Mouse (Mus musculus): ENCODE results near the gene Prx.
"Not testable (repeated sequence)": the region's sequence is repeated elsewhere in the genome, so short reads cannot be mapped to it uniquely, and the experiment has no call there.

The Prx gene

DNA sequence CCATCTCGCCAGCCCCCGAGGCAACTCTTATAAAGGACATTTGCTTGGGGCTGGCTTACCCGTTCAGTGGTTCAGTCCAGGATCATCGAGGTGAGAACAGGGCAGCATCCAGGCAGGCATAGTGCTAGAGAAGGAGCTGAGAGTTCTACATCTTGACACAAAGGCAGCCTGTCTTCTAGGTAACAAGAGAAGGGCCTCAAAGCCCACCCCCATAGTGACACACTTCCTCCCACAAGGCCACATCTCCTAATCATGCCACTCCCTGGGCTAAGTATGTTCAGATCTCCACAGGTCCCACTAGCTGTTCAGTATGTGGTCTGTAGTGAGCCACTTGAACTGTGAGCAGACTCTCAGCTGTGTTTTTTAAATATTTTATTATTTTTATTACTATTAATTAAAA lies 15.3 kb upstream of the Prx start:
- DNase-seq (ENCODE audit: low spot score), result no peak

DNA sequence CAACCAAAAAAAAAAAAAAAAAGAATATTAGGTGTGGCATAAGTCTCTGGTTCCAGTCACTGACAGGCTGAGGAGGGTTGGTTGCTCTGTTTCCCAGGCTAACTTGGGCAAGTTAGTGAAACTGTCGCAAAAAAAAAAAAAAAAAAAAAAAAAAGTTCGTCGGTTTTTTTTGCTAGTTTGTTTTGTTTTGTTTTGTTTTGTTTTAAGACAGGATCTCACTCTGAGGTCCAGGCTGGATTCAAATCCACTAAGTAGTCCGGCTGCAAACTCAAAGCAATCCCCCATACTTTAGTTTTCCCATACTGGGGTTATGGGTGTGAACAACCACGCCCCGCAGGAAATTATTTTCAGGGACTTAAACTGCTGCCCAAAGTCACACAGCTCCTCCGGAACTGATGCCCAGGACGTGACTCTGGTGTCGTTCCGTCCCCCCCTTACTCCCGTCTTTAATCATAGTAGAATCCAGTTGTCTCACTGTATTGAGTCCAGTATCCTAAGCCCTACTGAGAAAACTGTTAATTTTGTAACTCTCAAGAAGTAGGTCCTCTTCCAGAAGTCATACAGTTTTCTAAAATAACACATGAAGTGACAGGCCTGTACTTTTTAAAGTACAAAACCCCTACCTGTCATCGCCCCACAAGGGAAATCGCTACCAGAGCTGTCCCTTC lies 12.9 kb upstream of the Prx start:
- DNase-seq (ENCODE audit: low spot score), result no peak

DNA sequence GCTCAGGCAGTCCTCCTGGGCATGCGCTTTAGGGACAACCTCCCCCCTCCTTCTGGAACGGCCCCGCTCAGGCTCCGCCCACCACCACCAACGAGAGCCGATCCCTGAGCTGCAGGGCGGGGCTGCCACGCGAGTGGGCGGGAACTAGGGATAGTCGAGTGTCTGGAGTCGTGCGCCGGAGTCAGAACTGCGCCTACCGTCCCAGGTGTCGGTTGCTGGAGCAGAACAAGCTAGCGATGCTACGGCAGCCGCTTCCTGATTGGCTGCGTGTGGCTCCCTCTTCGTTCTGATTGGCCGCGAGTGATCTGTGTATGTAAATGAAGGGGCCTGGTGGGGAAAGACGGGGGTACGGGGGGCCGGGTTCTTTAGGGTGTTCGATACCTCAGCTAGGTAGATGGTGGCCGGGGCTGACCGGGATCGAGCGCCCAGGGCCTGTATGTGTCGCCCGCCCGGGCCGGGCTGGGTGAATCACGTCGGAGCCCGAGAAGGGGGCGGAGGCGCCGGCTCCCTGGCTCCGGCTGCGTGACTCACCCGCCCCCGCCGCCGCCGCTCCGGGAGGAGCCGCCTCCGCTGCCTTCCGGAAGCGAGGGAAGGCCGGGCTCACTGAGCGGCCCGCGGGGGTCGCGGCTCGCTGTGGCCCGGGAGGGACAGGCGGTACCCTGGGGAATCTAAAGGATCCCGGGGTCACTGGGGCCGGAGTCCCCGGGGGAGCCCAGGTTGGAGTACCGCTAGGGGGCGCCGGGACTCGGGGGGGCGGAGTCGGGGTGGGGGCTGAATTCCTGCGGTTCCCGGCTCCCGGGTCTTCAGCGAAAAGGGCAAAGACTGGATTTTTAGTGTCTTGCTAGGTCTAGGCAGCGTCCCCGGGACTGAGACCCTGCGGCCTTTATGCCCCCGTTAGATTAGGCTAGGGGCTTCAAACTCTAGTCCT lies 12.1 kb upstream of the Prx start, which contains the start of gene Sertad1:
Gene Sertad1 (plus strand): TSS at position 141 of the 928 bp plus-strand sequence.
- peak; percentile 99 for DNase-seq (ENCODE audit: low spot score)

DNA sequence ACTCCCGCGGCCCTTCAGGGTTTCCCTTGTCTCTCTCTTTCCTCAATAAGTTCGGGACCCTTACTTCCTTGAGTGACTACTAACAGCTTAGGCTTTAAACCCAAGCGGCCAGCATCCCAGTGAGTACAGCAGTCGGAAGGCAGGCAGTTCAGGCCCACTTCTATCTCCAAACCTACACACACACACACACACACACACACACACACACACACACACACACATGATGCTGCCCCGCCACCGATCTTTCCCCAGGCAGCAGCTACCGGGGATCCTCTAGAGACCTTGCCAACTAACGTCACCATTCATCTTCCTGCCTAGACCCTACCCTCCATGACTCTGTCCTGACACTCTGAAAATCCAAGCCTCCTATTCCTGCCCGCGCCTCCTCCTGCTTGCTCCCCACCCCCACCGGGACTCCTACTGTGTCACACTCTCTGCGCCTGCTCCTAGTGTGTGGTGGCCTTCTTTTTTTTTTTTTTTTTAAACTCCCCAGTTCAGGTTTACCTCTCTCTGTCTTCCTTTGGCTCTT lies 11.3 kb upstream of the Prx start:
- DNase-seq (ENCODE audit: low spot score), result no peak

DNA sequence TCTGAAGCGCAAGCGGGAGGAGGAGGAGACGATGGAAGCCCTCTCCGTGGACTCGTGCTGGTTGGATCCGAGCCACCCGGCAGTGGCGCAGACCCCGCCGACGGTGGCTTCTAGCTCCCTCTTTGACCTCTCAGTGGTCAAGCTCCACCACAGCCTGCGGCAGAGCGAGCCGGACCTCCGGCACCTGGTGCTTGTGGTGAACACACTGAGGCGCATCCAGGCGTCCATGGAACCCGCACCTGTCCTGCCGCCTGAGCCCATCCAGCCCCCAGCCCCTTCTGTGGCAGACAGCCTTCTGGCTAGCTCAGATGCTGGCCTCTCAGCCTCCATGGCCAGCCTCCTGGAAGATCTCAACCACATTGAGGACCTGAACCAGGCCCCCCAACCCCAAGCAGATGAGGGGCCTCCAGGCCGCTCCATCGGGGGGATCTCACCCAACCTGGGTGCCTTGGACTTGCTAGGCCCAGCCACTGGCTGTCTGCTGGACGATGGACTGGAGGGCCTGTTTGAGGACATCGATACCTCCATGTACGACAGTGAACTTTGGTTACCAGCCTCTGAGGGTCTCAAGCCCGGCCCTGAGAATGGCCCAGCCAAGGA lies 9.8 kb upstream of the Prx start:
- no peak for DNase-seq (ENCODE audit: low spot score)

DNA sequence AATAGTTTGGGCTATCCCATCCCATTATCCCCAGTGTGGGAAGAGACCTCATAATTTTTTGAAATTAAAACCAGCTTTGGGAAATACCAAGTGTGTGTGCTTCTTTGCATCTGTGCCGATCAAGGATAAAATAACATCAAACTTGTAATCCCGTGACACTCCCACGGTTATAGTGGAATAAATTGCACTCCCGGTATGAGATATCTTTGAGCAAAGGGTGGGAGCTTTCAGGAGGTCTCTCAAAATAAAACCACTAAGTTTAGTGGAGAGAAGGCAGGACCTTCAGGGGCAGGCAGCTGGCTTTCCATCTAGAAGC lies 8.9 kb upstream of the Prx start:
- DNase-seq (ENCODE audit: low spot score), result no peak

DNA sequence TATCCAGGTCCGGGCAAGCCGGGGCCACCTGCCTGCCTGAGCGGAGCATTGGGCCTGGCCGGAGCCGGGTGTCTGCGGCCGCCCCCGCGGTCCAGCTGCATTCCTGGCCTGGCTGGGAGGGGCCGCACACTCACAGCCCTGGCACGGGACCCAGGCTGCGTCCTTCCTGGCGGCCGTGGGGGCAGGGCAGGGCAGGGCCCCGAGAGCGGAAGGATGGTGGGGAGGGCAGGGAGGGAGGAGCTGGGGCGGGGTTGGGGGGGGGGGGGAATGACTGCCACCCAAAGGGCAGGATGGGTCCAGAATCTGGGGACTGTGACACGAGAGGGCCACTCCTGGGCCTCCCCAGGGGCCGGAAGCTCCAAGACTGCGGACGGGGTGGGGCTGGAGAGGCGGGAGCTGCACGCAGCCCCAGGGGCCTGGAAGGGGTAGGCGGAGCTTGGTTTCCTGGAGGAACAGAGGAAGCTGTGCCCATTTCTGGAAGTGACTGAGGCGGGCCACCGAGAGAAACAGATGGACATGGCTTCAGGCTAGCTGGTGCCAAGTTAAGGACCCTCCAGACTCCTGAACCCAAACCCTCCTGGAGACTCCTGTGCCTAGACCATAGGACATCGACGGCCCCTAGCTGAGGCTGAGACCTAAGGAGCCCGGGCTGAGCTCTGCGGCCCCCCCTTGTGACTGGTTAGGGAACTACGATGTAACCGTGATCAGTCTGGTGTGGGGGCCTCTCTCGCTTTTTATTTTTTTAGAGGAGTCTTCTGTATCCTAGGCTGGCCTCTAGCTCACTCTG lies 8.4 kb upstream of the Prx start:
- peak; percentile 78 for DNase-seq (ENCODE audit: low spot score)

DNA sequence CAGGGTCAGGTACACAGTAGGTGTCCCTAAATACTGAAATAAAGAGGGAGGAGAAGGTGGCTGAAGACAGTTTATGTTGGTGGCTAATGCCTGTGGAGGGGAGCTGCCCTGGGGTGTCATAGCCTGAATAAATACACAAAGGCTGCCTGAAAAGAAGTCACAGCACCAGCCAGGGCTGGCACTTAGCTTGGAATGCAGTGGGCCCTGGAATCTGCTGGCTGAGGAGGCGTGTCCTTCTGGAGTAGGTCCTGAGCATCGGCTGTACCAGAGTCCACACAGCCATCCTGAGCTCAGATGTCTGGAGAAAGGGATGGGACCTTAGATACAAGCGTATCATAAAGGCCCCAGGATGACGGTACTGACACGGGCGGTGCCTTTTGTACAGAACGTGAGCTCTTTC lies 7.3 kb upstream of the Prx start:
- no peak for DNase-seq (ENCODE audit: low spot score)

DNA sequence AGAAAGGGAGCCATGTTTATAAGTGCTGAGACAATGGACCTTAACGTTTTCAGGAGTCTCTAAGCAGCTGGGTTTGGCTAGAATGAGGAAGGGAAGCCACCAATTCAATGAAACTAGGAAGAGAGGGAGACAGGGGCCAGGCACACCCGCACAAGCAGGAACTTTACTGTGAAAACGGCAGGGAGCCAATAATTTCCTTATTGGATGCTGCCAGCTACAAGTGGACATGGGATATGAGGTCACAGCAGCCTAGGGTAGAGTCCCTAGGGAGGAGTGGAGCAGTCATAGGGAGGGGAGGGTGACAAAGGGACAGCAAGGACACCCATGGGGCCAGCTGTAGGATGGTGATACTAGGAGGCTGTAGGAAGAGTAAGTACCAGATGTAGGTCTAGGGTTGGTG lies 6.1 kb upstream of the Prx start:
- DNase-seq (ENCODE audit: low spot score), result no peak

DNA sequence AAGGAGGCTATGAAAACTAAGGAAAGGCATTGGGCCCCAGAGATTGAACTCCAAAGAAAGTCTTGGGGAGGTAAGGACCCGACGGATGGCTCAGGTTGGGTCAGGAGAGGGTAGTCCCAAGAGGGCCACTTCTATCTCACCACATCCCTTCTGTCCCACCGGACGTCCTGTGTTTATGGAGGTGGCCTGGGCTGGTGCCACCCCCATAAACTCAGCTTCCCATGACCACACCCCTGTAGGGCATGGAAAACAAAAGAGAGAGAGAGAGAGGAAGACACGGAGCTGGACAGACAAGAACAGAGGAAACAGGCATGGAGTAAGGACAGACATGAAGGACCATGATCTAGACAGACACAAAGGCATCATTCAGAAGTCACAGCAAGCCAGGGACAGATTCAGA lies 5.7 kb upstream of the Prx start:
- DNase-seq (ENCODE audit: low spot score), result no peak

DNA sequence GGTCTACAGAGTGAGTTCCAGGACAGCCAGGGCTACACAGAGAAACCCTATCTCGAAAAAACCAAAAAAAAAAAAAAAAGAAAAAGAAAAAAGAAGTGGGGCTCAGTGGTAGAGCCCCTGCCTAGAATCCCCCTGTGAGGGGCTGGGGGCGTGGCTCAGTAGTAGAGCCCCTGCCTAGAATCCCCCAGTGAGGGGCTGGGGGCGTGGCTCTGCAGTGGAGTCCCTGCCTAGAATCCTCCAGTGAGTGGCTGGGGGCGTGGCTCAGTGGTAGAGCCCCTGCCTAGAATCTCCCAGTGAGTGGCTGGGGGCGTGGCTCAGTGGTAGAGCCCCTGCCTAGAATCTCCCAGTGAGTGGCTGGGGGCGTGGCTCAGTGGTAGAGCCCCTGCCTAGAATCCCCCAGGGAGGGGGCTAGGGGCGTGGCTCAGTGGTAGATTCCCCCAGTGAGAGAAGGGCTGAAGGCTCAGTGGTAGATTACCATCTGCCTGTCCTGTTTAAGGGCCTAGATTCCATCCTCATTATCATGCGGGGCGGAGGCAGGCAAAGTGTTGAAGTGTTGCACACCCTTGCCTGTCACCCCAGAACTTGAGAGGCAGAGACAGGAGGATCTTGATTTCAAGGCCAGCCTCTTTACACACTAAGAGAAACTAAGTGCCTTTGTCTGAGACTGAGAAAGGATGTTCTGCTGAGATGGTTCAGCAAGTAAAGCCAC lies 4.3 kb upstream of the Prx start:
- not testable (repeated sequence) for DNase-seq (ENCODE audit: low spot score)

DNA sequence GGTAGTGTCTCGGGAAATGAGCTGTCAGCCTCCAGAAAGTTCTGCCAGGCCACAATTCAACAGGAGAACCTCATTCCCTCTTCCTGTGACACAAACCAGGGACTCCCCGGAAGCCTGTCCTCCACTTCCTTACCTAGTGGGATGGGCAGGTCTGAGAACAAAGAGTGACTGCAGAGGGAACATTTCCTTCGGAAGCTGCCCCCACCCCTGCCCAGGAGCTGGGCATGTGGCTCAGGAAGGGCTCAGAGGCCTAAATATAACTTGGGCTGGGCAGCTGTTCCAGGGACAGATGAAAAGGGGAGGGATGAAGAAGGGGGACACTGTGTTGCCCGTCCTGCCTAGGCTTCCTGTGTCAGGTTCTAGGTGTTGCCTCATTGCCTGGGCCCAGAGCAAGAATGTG lies 2.5 kb downstream of the Prx start:
- DNase-seq (ENCODE audit: low spot score), result no peak

DNA sequence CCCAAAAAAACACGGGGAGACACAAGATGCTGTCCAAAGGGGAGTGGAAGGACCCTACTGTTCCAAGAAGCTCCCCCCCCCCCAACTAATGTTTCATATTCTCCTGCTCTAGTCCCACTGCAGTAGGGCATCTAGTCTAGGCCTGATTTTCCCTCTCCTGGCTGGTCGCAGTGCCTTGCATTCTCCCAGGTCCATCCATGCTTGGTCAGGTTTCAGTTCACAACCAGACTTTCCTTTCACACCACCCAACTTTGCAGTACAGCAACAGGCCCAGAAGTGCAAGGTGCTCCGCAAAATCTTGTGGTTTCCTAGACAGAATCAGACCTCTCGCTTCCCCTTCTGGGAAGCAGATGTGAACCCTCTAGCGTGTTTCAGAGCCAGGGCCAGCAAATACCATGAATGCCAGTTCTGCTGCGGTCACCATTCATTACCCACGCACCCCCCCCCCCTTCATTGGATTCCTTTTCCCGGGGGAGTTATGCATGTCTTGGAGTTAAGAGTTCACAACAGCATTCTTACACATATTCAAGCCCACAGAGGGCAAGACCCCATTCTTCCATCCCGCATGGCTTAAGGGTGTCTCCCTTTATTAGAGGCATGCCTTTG lies 7.7 kb downstream of the Prx start:
- no peak for DNase-seq (ENCODE audit: low spot score)

DNA sequence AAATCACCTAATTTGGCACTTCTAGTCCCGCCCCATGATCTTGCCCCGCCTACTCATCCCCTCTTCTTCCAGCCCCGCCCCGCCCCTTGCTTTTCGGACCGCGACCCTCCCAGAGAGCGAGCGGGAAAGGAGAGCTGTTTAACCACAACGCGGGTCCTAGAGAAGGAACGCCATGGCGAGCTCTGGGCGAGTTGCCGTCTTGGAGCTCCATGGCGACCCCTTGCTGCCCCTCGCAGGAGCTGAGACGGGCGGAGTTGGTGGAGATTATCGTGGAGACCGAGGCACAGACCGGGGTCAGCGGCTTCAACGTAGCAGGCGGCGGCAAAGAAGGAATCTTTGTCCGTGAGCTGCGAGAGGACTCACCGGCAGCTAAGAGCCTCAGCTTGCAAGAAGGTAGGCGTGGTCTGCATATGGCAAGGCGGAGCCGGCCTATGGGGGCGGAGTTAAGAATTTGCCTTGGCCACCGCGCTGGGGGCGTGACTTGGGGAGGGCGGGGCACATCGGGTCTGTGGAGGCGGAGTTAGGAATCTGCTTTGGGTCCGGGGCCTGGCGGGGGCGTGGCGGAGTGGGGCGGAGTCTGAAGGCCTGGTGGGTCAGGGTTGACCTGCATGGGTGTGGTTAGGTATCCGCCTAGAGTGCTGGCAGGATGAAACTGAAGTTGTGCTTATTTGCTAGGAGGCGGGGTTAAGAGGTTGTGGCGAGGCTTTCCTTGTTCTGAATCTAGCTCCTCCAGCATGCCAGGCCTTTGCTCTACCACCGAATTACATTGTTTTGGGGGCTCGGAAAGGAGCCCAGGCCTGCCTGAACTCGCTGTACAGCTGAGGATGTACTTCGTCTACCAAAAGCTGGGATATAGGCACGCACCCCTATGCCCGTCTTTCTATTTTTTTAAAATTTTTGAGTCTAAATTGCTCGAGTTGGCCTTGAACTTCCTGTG lies 8.9 kb downstream of the Prx start:
- DNase-seq (ENCODE audit: low spot score), result peak; percentile 90

DNA sequence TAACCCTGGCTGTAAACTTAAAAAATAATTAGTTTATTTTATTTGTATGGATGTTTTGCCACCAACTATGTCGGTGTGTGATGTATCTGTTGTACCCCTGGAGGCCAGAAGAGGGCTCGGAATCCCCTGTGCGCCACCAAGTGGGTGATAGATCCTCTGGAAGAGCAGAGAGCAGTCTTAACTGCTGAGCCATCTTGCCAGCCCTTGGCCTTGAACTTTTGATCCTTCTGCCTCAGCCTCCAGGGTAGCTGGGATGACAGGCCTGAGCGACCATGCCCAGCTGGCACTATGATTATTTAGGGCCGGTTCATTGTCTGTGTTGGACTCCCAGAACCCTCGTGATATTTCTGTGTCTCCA lies 9.5 kb downstream of the Prx start:
- DNase-seq (ENCODE audit: low spot score), result no peak

DNA sequence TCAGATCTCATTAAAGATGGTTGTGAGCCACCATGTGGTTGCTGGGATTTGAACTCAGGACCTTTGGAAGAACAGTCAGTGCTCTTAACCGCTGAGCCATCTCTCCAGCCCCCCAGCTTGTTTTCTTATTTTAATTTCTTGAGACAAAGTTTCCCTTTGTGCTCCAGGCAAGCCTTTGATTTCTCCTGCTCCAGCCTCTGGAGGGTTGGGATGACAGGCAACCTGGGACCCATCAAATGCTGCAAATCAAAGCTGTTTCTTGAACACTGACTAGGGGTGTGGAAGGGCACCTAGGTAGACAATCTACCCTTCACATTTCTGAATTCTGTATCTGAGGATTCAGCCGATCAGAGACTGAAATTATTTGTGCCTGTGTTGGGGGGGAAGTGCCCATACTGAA lies 11.7 kb downstream of the Prx start:
- no peak for DNase-seq (ENCODE audit: low spot score)

DNA sequence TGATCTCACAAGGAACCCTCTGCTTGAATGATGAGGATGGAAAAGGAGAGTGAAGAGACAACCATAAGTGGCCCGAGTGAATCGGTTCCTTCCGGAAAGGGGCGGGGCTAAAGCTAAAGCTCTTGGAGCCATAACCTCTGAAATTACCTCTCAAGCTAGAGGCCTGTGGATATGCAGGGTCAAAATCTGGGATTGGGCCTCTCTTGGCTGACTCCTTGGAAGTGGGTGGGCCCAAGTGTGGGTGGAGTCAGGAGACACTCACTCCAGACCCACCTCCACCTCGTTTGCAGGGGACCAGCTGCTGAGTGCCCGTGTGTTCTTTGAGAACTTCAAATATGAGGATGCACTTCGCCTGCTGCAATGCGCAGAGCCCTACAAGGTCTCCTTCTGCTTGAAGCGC lies 15.8 kb downstream of the Prx start:
- DNase-seq (ENCODE audit: low spot score), result no peak

DNA sequence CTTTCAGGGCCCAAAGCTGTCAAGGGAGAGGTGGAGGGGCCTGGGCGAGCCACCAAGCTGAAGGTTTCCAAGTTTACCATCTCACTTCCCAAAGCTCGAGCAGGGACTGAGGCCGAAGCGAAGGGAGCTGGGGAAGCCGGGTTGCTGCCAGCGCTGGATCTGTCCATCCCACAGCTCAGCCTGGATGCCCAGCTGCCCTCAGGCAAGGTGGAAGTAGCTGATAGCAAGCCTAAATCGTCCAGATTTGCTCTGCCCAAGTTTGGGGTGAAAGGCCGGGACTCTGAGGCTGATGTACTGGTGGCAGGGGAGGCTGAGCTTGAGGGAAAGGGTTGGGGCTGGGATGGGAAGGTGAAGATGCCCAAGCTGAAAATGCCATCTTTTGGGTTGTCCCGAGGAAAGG lies 19.2 kb downstream of the Prx start:
- DNase-seq (ENCODE audit: low spot score), result no peak

DNA sequence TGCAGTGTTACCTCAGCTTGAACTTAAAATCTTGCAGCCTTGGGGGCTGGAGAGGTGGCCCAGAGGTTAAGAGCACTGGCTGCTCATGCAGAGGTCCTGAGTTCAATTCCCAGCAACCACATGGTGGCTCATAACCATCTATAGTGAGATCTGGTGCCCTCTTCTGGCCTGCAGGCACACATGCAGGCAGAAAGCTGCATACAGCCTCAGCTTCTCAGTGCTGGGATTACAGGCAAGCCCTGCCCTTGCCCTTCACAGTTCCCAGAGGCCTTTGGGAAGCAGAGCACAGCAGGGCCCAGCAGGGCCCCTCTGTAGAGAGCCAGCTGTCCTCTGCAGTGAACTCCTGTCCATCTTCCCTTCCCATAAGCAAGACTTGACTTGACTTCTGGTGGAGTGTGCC lies 21.0 kb downstream of the Prx start:
- no peak for DNase-seq (ENCODE audit: low spot score)

DNA sequence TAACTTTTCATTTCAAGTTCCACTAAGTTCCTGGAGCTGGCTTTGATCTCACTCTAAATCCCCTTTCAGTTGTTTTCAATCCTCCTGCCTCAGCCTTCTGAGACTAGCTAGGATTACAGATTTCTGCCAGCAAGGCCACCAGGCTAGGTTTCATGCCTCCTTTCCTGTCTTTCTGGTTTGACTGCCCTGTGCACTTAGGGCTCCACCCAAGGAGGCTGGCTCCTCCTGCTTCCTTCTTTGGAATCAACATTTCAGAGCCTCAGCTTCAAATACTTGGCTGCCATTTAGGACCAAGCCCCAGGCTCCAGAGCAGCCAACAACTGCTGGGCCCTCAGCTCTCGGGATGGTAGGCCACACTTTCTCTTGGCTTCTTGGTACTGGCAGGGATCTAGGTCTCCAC lies 21.5 kb downstream of the Prx start:
- no peak for DNase-seq (ENCODE audit: low spot score)
